Comparison of ENCODE assay signal across 33 mouse cellular contexts in the genomic region with DNA sequence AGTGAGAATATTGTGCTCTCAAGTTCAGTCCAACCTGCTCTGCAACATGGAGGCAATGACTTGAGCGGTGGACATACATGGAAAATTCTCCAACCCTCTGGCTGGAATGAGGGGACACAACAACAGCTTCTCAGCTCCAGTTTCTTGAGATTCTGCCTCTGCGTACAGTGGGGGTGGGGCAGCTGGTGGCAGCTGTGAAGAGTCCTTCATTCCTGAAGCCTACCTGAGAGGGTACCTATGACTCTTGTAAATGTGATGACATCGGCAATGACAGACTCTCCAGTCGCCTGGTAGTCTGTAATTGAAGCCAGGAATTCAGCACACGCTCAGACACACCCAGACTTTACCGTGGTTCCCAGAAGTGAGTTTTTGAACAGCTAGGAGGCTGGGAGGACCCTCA. TPM values are rescaled to one million over a fixed set of nuclear protein-coding genes. Genes with fewer than 3 reads are reported as not detected.
DNase-seq lines count a peak whose midpoint lies in the region; ATAC-seq and TF ChIP-seq lines count a peak whose summit lies in the region.
"Had no signal": no experiment of that assay in that cellular context is flagged by ENCODE, and none has a peak within 500 bp of the region (broad histone marks: within the 10 kb centered on the region; RNA-seq: fewer than 3 reads in every experiment).

No protein-coding gene starts in this region.

- H3K27me3 ChIP-seq in lung, embryonic 14.5 days (ENCODE audit: insufficient read depth, low read length) = no peaks in the 10 kb centered on the region
- H3K27me3 ChIP-seq: embryonic facial prominence, embryonic 12.5 days; embryonic facial prominence, embryonic 15.5 days had no signal

- no peaks in the 10 kb centered on the region for H3K9me3 ChIP-seq in lung, embryonic 14.5 days (ENCODE audit: low read depth, low read length)
- H3K9me3 ChIP-seq: embryonic facial prominence, embryonic 12.5 days; embryonic facial prominence, embryonic 15.5 days; heart, embryonic 13.5 days had no signal

- H3K4me1 ChIP-seq in lung, embryonic 14.5 days (ENCODE audit: insufficient read depth) = no peaks in the 10 kb centered on the region
- H3K4me1 ChIP-seq: embryonic facial prominence, embryonic 12.5 days; embryonic facial prominence, embryonic 15.5 days; heart, embryonic 13.5 days had no signal

- H3K36me3 ChIP-seq in lung, embryonic 14.5 days (ENCODE audit: insufficient read depth) = no peaks in the 10 kb centered on the region
- H3K36me3 ChIP-seq: embryonic facial prominence, embryonic 12.5 days; embryonic facial prominence, embryonic 15.5 days; heart, embryonic 13.5 days had no signal

- no peak overlapping the region for H3K4me3 ChIP-seq in lung, embryonic 14.5 days (ENCODE audit: low read depth, low read length)
- H3K4me3 ChIP-seq: embryonic facial prominence, embryonic 12.5 days; embryonic facial prominence, embryonic 15.5 days; gastrocnemius, adult 2 months; heart, adult 2 months; heart, embryonic 13.5 days had no signal

- no peak overlapping the region for H3K9ac ChIP-seq in lung, embryonic 14.5 days
- H3K9ac ChIP-seq: embryonic facial prominence, embryonic 12.5 days; embryonic facial prominence, embryonic 15.5 days; forebrain, postnatal 0 days; heart, embryonic 13.5 days; hindbrain, embryonic 14.5 days had no signal

- no peak for TF ChIP-seq CTCF in lung, embryonic 14.5 days (IDR thresholded peaks at IDR 0.05; ENCODE audit: low read depth)

- peak; percentile 20 for DNase-seq in lung, embryonic 14.5 days
- DNase-seq in lung, postnatal 14 days = no peak
- DNase-seq in ES-CJ7 (ENCODE audit: low read depth, low spot score) (peak; percentile 6), R1 (ENCODE audit: low read depth, low spot score) (peak; percentile 8)
- DNase-seq in lung, postnatal 36 days = peak; percentile 1
- DNase-seq in thymus, postnatal 10 days (ENCODE audit: low spot score in 2 of 2) = no peak
- DNase-seq in left cerebral cortex, adult 18-20 months (ENCODE audit: low spot score in 2 of 2) = no peak
- DNase-seq: adrenal gland, adult 2 months; adrenal gland, postnatal 14 days; cerebellum, adult 11 months; cerebellum, adult 2 months; cerebellum, adult 9-11 months; cerebellum, postnatal 25 days; forebrain, postnatal 0 days; gastrocnemius, adult 2 months; gastrocnemius, postnatal 25 days; heart, adult 2 months; heart, postnatal 4 days had no signal

- H3K27ac ChIP-seq in lung, embryonic 14.5 days (ENCODE audit: low read depth) = no peak overlapping the region
- H3K27ac ChIP-seq: embryonic facial prominence, embryonic 12.5 days; embryonic facial prominence, embryonic 15.5 days; gastrocnemius, adult 2 months; heart, adult 2 months; heart, embryonic 13.5 days; hindbrain, embryonic 14.5 days; hindbrain, postnatal 0 days had no signal

- WGBS in lung, embryonic 14.5 days = 48% methylated on average over 6 of the region's 6 CpGs

- no peak for ATAC-seq in lung, embryonic 14.5 days (ENCODE audit: insufficient read depth)
- ATAC-seq: CD4-positive, CD25-positive, alpha-beta regulatory T cell, adult 4 months; forebrain, embryonic 14.5 days; forebrain, postnatal 0 days; hindbrain, postnatal 0 days; inflammation-experienced regulatory T-cells, adult 6 months had no signal

- H3K4me2 ChIP-seq in lung, embryonic 14.5 days = no peak overlapping the region
- H3K4me2 ChIP-seq: embryonic facial prominence, embryonic 12.5 days; embryonic facial prominence, embryonic 15.5 days; heart, embryonic 13.5 days; hindbrain, embryonic 14.5 days had no signal

RNA-seq across cellular contexts. Expression of gene Hoxc13, which starts 58.5 kb away (rescaled TPM):
- polyA plus RNA-seq in lung, embryonic 14.5 days (2014; fragmentation: Nextera tagmentation; extraction: Ambion mirVana) = not detected in 2 replicates
- not detected for total RNA-seq in left cerebral cortex, adult 18-20 months (2021)
- total RNA-seq: adrenal gland, adult 2 months; adrenal gland, postnatal 14 days; adrenal gland, postnatal 4 days; common myeloid progenitor, adult 5-6 weeks; forebrain, postnatal 0 days; gastrocnemius, adult 2 months; gastrocnemius, postnatal 25 days; heart, adult 2 months; heart, postnatal 14 days; heart, postnatal 4 days; hindbrain, postnatal 0 days had no signal
- polyA plus RNA-seq: adrenal gland, adult 2 months; CD4-positive, CD25-positive, alpha-beta regulatory T cell, adult 4 months; cerebellum, adult 2 months; forebrain, embryonic 11.5 days; forebrain, embryonic 14.5 days; forebrain, postnatal 0 days; frontal cortex, adult 2 months; gonadal fat pad, adult 2 months; heart, adult 2 months; heart, embryonic 16.5 days; hindbrain, embryonic 14.5 days; hindbrain, postnatal 0 days; inflammation-experienced regulatory T-cells, adult 6 months had no signal

Comparison
In these comparisons a context has a peak if more than half of its experiments do, and no peak if none do; other contexts are left out.
1. DNase-seq: peak in lung, embryonic 14.5 days (single experiment), ES-CJ7 (single experiment), R1 (single experiment) and lung, postnatal 36 days (single experiment); none in lung, postnatal 14 days (single experiment), thymus, postnatal 10 days (0 of 2) and left cerebral cortex, adult 18-20 months (0 of 2).